Mouse (Mus musculus) hindbrain, embryonic 12.5 days (tissue): ENCODE data around the gene Tmub2. TPM values are rescaled to one million over a fixed set of nuclear protein-coding genes. Genes with fewer than 3 reads are reported as not detected.

Experiments used
- ATAC-seq: fragments of 200-750 bp; cut with Nextera tagmentation; 2 replicates; pipeline ENCODE4 v1.8.0; 2017; ENCODE audit warnings: moderate TSS enrichment; ENCODE audit not compliant: low FRiP score
- H3K27ac ChIP-seq: fragments of 300-500 bp; sonication (generic); 2 replicates; pipeline ENCODE4 v1.5.1; 2016; ENCODE audit warnings: mild to moderate bottlenecking
- H3K27me3 ChIP-seq: fragments of 300-500 bp; sonication (generic); 2 replicates; pipeline ENCODE4 v1.6.1; 2016; ENCODE audit warnings: mild to moderate bottlenecking
- H3K36me3 ChIP-seq: fragments of 300-500 bp; sonication (generic); 2 replicates; pipeline ENCODE4 v1.6.1; 2016; ENCODE audit warnings: mild to moderate bottlenecking
- H3K4me1 ChIP-seq: fragments of 300-500 bp; sonication (generic); 2 replicates; pipeline ENCODE4 v1.6.1; 2016
- H3K4me2 ChIP-seq: fragments of 300-500 bp; sonication (generic); replicated peaks from 2 replicates; pipeline ENCODE4 v1.6.1; 2016; ENCODE audit warnings: mild to moderate bottlenecking
- H3K4me3 ChIP-seq: fragments of 300-500 bp; sonication (generic); 2 replicates; pipeline ENCODE4 v1.5.1; 2016; ENCODE audit warnings: mild to moderate bottlenecking
- H3K9ac ChIP-seq: fragments of 300-500 bp; sonication (generic); 2 replicates; pipeline ENCODE4 v1.6.1; 2016; ENCODE audit warnings: mild to moderate bottlenecking, moderate library complexity
- H3K9me3 ChIP-seq: fragments of 300-500 bp; sonication (generic); replicated peaks from 2 replicates; pipeline ENCODE4 v1.6.1; 2016; ENCODE audit warnings: mild to moderate bottlenecking
- WGBS: fragments of 180-500 bp; shearing (Covaris S2); methylation state at CpG from one replicate; pipeline ENCODE4 v1.1.7; 2016; 5-methylcytosine and 5-hydroxymethylcytosine counted together
- polyA plus RNA-seq: library from polyadenylated mRNA; unstranded; fragments of >200 nt; fragmentation: Nextera tagmentation; extraction: Ambion mirVana; gene quantifications from 2 replicates; pipeline ENCODE4 v1.2.1, GENCODE M21; 2016

The Tmub2 gene
- polyA plus RNA-seq: 67.9 and 68.4 TPM in 2 replicates

GRCm38 (mm10) chr11:102284501-102285094 is at the start of gene Tmub2:
Tmub2 (plus strand) TSS chr11:102284931.
- H3K4me3 ChIP-seq: peak within 1 kb of the TSS; percentile 82
- H3K27ac ChIP-seq: peak within 1 kb of the TSS; percentile 81
- peak within 1 kb of the TSS; percentile 91 for H3K9ac ChIP-seq
- peaks cover 20% of the 10 kb centered on the region for H3K4me1 ChIP-seq
- peaks cover 22% of the 10 kb centered on the region for H3K36me3 ChIP-seq
- H3K9me3 ChIP-seq: no peaks in the 10 kb centered on the region
- WGBS: under 1% methylated on average over 32 of the region's 32 CpGs
- peak; percentile 89 for ATAC-seq
- peak within 1 kb of the TSS; percentile 80 for H3K4me2 ChIP-seq
- H3K27me3 ChIP-seq: no peaks in the 10 kb centered on the region

GRCm38 (mm10) chr11:102236022-102236421 is 48.7 kb upstream of the Tmub2 start:
- H3K9ac ChIP-seq: no peak overlapping the region
- 75% methylated on average over 2 of the region's 2 CpGs for whole genome bisulfite sequencing

GRCm38 (mm10) chr11:102240636-102241035 is 44.1 kb upstream of the Tmub2 start:
- Histone ChIP-seq H3K27ac (no peak overlapping the region), H3K9ac (no peak overlapping the region), H3K4me1 (peaks cover 16% of the 10 kb centered on the region), H3K4me2 (no peak overlapping the region), H3K9me3 (no peaks in the 10 kb centered on the region), H3K4me3 (no peak overlapping the region), H3K36me3 (no peaks in the 10 kb centered on the region), H3K27me3 (no peaks in the 10 kb centered on the region)
- ATAC-seq: no peak
- WGBS: 89% methylated on average over 6 of the region's 6 CpGs

More at GRCm38 (mm10) chr11:102236022-102236421, 48.7 kb upstream of the Tmub2 start:
- Histone ChIP-seq H3K4me3 (no peak overlapping the region), H3K9me3 (no peaks in the 10 kb centered on the region), H3K36me3 (no peaks in the 10 kb centered on the region), H3K27ac (no peak overlapping the region), H3K4me2 (no peak overlapping the region), H3K4me1 (0 out of 2 replicates have a peak, but pooled peaks cover 3% of the 10 kb centered on the region), H3K27me3 (no peaks in the 10 kb centered on the region)
- no peak for ATAC-seq

GRCm38 (mm10) chr11:102241246-102241645 is 43.5 kb upstream of the Tmub2 start:
- 88% methylated on average over 5 of the region's 5 CpGs for WGBS

GRCm38 (mm10) chr11:102241874-102242273 is 42.9 kb upstream of the Tmub2 start:
- H3K27me3 ChIP-seq: no peaks in the 10 kb centered on the region
- H3K9me3 ChIP-seq: no peaks in the 10 kb centered on the region
- H3K9ac ChIP-seq: no peak overlapping the region
- 48% methylated on average over 5 of the region's 5 CpGs for WGBS
- H3K4me2 ChIP-seq: no peak overlapping the region
- no peak overlapping the region for H3K4me3 ChIP-seq
- H3K27ac ChIP-seq: no peak overlapping the region
- H3K4me1 ChIP-seq: peaks cover 16% of the 10 kb centered on the region
- H3K36me3 ChIP-seq: no peaks in the 10 kb centered on the region
- no peak for ATAC-seq

More at GRCm38 (mm10) chr11:102241246-102241645, 43.5 kb upstream of the Tmub2 start:
- Histone ChIP-seq H3K27ac (no peak overlapping the region), H3K36me3 (no peaks in the 10 kb centered on the region), H3K4me2 (no peak overlapping the region), H3K9ac (no peak overlapping the region), H3K4me1 (peaks cover 17% of the 10 kb centered on the region), H3K4me3 (no peak overlapping the region), H3K27me3 (no peaks in the 10 kb centered on the region), H3K9me3 (no peaks in the 10 kb centered on the region)
- ATAC-seq: no peak

DNA sequence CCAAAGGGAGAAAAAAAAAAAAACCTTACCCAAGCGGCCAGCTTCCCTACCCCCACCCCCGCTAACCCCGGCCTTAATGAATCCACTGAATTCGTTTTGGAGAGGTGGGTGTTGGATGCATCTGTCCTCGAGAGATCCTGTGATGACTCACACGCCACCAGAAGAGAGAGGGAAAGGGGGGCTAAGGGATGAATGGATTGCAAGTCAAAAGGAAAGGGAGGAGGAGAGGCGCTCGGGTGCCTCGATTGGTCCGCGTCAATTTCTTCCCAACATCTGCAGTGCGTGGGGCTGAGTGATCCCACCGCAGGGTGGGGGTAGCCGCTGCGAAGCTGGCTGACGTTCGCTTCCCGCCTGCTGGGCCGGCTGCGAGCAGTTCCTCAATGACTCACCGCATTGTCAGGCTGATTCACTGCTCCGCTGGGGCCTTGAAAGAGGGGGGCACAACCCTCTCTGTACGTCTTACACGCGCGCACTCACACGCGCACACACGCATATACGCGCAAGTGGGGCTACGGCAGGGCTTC is 39.7 kb upstream of the Tmub2 start:
- Histone ChIP-seq H3K27ac (peak overlapping the region; percentile 64), H3K9ac (peak overlapping the region; percentile 42), H3K36me3 (no peaks in the 10 kb centered on the region), H3K4me1 (peaks cover 24% of the 10 kb centered on the region), H3K9me3 (no peaks in the 10 kb centered on the region), H3K4me3 (peak overlapping the region; percentile 31), H3K4me2 (peak overlapping the region; percentile 69), H3K27me3 (no peaks in the 10 kb centered on the region)
- under 1% methylated on average over 32 of the region's 32 CpGs for WGBS
- ATAC-seq: peak; percentile 78

- peak overlapping the region; percentile 64; the same call in 1 of the 2 replicates for H3K27ac ChIP-seq
- peak overlapping the region; percentile 31 for H3K4me3 ChIP-seq
- H3K4me1 ChIP-seq: peaks cover 24% of the 10 kb centered on the region
- no peaks in the 10 kb centered on the region for H3K36me3 ChIP-seq
- no peaks in the 10 kb centered on the region for H3K9me3 ChIP-seq
- peak overlapping the region; percentile 69 for H3K4me2 ChIP-seq
- H3K9ac ChIP-seq: peak overlapping the region; percentile 42
- 50% methylated on average over 14 of the region's 14 CpGs for WGBS
- no peaks in the 10 kb centered on the region for H3K27me3 ChIP-seq
- no peak for ATAC-seq
Observed at GRCm38 (mm10) chr11:102245581-102246272, 39.0 kb upstream of the Tmub2 start.

DNA sequence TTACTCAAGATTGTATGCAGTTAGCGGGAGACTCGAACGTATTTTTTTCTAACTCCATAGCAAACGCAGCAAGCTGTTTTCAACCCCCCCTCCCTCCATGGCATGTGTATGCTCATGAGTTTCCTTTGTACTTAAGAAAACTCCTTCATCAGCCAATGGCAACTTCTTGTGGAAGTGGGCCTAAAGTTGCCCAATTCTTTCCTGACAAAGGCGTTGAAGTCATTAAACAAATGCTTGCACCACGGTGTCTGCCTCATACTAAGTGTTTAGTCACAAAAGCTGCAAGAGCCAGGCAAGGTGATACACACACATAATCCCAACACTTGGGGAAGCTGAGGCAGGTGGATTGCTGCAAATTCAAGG is 38.5 kb upstream of the Tmub2 start:
- no peak overlapping the region for H3K9ac ChIP-seq
- 84% methylated on average over 6 of the region's 6 CpGs for WGBS
- H3K4me3 ChIP-seq: no peak overlapping the region
- no peaks in the 10 kb centered on the region for H3K27me3 ChIP-seq
- H3K36me3 ChIP-seq: 0 out of 2 replicates have a peak, but pooled peaks cover 4% of the 10 kb centered on the region
- H3K4me2 ChIP-seq: no peak overlapping the region
- no peaks in the 10 kb centered on the region for H3K9me3 ChIP-seq
- no peak overlapping the region for H3K27ac ChIP-seq
- peaks cover 24% of the 10 kb centered on the region for H3K4me1 ChIP-seq
- ATAC-seq: no peak

- Histone ChIP-seq H3K4me3 (no peak overlapping the region), H3K4me1 (peaks cover 24% of the 10 kb centered on the region), H3K27me3 (no peaks in the 10 kb centered on the region), H3K36me3 (0 out of 2 replicates have a peak, but pooled peaks cover 4% of the 10 kb centered on the region), H3K9me3 (no peaks in the 10 kb centered on the region), H3K9ac (no peak overlapping the region), H3K4me2 (no peak overlapping the region), H3K27ac (no peak overlapping the region)
- ATAC-seq: no peak
- WGBS: 85% methylated on average over 4 of the region's 4 CpGs
Observed at GRCm38 (mm10) chr11:102246871-102247270, 37.9 kb upstream of the Tmub2 start.

DNA sequence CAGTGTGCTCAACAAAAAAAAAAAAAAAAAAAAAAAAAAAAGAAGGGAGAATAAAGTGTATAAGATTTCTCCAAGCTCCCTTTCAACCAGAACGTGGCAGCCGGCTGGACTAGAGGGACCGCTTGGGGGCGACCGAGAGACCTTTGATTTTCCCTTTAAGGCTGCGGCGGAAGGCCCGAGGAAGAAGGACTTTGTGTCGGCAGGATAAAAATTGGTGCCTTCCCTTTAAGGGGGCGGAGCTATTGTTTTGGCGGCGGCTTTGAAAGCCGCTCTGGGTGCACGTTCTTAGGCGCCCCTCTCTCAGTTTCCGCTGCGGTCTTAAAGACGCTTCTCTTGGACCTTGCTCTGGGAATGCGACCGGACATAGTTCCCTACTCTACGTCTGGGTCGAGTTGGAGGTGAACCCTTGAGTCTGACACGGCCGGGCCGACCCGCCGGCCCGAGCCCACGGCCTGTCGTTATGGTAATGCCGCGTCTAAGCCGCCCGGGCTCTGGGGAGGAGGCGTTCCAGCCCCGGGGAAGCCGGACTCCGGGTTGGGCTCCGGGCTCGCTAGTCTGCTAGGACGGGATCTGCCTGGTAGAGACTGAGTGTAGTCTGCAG is 36.0 kb upstream of the Tmub2 start, which contains the start of gene BC030867:
Gene BC030867, plus strand, starts transcription at position 253 of the 601 bp plus-strand sequence.
- H3K4me3 ChIP-seq: peak within 1 kb of the TSS; percentile 58
- WGBS: under 1% methylated on average over 41 of the region's 41 CpGs
- peak; percentile 44; the same call in 1 of the 2 replicates for ATAC-seq
- no peaks in the 10 kb centered on the region for H3K9me3 ChIP-seq
- H3K9ac ChIP-seq: peak within 1 kb of the TSS; percentile 65
- peaks cover 24% of the 10 kb centered on the region for H3K4me1 ChIP-seq
- H3K4me2 ChIP-seq: peak within 1 kb of the TSS; percentile 84
- H3K27ac ChIP-seq: no peak within 1 kb of the TSS
- 0 out of 2 replicates have a peak, but pooled peaks cover 4% of the 10 kb centered on the region for H3K36me3 ChIP-seq
- no peaks in the 10 kb centered on the region for H3K27me3 ChIP-seq

DNA sequence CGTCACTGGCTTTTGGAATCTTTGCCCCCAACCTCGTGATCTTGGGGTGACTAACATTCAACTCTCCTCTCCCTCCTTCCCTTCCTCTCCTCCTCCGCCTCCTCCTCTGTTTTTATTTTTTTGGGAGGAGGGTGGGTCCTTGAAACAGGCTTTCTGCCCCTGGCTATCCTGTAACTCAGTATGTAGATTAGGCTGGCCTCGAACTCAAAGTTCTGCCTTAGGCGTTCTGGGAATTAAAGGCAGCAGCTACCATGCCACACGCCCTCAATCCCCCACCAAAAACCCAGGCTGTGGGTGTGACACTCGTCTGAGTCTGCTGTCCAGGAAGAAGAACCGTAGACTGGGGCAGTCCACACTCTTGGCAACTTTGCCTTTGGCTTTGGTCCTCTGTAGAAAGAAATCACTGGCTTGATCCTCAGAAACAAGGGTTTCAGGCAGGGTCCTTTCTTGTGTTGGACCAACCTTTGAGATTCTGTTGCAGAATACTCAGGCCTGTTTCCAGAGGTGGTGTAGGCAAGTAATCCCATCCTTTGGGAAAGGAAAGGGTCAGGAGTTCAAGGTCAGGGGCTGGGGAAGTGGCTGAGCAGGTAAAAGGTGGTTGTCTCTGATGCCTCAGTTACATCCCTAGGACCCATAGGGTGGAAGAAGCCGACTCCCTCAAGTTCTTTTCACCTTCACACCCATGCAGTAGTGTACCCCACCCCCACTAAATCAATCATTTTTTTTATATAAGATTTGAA is 35.2 kb upstream of the Tmub2 start:
- H3K4me2 ChIP-seq: peak overlapping the region; percentile 84
- ATAC-seq: no peak
- H3K27me3 ChIP-seq: no peaks in the 10 kb centered on the region
- H3K4me3 ChIP-seq: peak overlapping the region; percentile 58
- H3K4me1 ChIP-seq: peaks cover 21% of the 10 kb centered on the region
- no peak overlapping the region for H3K27ac ChIP-seq
- WGBS: 14% methylated on average over 9 of the region's 9 CpGs
- H3K36me3 ChIP-seq: 0 out of 2 replicates have a peak, but pooled peaks cover 4% of the 10 kb centered on the region
- H3K9me3 ChIP-seq: no peaks in the 10 kb centered on the region
- H3K9ac ChIP-seq: peak overlapping the region; percentile 65
